Mouse (Mus musculus): ENCODE measurements at regions not wholly inside any gene's neighbourhood (a gene's known extent, or its start where the extent isn't known, plus 50 kb on each side); places are given as distances from the start of the nearest gene placed in this dataset.
"Not testable (repeated sequence)": the region's sequence is repeated elsewhere in the genome, so short reads cannot be mapped to it uniquely, and the experiment has no call there.

GRCm38 (mm10) chr8:24386462-24386861 lies 339.2 kb downstream of the Adam3 start:
- Histone ChIP-seq H3K36me3 (ENCODE audit: poor library complexity, severe bottlenecking) (no peaks in the 10 kb centered on the region), H3K27me3 (no peaks in the 10 kb centered on the region), H3K9ac (no peak overlapping the region), H3K27ac (no peak overlapping the region), H3K4me1 (peaks cover 7% of the 10 kb centered on the region; the same call in 1 of the 2 replicates), H3K9me3 (replicated peaks) (no peaks in the 10 kb centered on the region), H3K4me3 (no peak overlapping the region), H3K4me2 (no peak overlapping the region)
- peak; percentile 86 for ATAC-seq
- 3% methylated on average over 3 of the region's 3 CpGs for WGBS

DNA sequence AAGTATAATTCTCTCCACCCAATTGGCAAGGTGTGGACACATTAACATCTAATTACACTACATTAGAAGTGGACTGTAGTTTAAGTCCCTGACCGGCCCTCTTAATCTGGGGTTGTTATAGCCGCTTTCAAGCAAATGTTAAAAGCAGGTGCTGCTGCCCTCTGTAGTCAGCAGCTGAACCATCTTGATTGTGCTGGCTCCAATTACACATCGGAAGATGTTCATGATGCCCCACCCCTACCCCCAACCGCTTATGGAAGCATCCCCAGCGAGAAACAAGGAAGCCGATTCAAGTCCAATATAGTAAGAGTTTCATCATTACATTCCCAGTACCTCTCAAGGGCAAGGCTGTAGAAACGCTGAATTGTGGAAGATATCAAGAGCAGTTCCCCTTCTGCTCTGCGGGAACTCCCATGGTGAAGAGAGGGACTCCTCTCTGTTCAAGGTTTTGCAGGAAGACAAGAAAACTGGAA lies 341.7 kb downstream of the Adam3 start:
- WGBS, result 75% methylated on average over 8 of the region's 8 CpGs
- no peak overlapping the region for H3K4me3 ChIP-seq
- H3K4me1 ChIP-seq, result peaks cover 7% of the 10 kb centered on the region; the same call in 1 of the 2 replicates
- no peaks in the 10 kb centered on the region for H3K36me3 ChIP-seq (ENCODE audit: poor library complexity, severe bottlenecking)
- ATAC-seq, result no peak
- H3K9me3 ChIP-seq (replicated peaks), result peaks cover 4% of the 10 kb centered on the region; the same call in 1 of the 2 replicates
- no peak overlapping the region for H3K4me2 ChIP-seq
- H3K27ac ChIP-seq, result no peak overlapping the region
- no peak overlapping the region for H3K9ac ChIP-seq
- no peaks in the 10 kb centered on the region for H3K27me3 ChIP-seq

DNA sequence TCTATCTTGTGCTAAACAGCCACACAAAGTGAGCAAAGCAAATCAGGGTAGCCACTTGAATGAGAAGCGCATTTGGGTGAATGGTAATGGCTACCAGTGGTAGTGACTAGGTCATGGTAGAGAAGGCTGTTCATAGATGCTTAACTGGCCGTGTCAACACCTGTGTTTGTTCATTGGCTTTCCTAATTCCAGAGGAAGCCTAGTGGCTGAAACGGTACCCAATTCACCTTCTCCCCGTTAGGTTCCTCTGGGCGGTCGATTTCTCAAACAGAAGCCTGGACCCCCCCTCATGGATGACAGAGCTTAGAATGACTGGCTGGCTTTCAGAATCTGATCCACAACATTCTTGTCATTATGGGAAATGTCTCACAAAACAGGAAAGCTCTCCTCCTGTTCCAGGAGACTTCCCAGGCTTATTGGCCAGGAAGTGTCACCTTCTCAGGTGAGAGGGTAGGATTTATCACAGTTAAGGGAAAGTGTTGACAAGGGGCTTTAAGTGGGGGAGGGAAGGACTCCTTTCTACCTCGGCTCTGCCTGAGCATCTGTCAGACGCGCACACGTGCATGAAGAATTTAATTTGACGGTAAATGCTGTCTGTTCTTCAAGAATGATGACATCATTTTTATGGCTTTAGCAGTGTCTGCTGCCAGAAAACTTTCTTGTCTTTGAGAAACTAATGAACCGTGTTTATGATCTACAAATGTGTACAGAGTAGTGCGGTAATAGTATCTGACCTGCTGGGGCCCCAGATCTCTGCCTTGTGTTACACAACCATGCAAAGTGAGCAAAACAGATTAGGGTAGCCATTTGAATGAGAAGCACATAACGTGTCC lies 342.3 kb downstream of the Adam3 start:
- Histone ChIP-seq H3K4me2 (no peak overlapping the region), H3K27ac (no peak overlapping the region), H3K27me3 (no peaks in the 10 kb centered on the region), H3K9ac (no peak overlapping the region), H3K36me3 (ENCODE audit: poor library complexity, severe bottlenecking) (no peaks in the 10 kb centered on the region), H3K4me3 (no peak overlapping the region), H3K4me1 (peaks cover 7% of the 10 kb centered on the region; the same call in 1 of the 2 replicates), H3K9me3 (replicated peaks) (peaks cover 4% of the 10 kb centered on the region; the same call in 1 of the 2 replicates)
- 65% methylated on average over 14 of the region's 14 CpGs for WGBS
- 0 out of 2 replicates have a peak, but pooled peaks have one; percentile 51 for ATAC-seq

GRCm38 (mm10) chr8:24381666-24382253 lies 343.9 kb downstream of the Adam3 start:
- no peaks in the 10 kb centered on the region for H3K27me3 ChIP-seq
- H3K4me2 ChIP-seq, result no peak overlapping the region
- no peak overlapping the region for H3K9ac ChIP-seq
- H3K27ac ChIP-seq, result no peak overlapping the region
- H3K4me3 ChIP-seq, result no peak overlapping the region
- H3K36me3 ChIP-seq (ENCODE audit: poor library complexity, severe bottlenecking), result no peaks in the 10 kb centered on the region
- H3K4me1 ChIP-seq, result peaks cover 7% of the 10 kb centered on the region; the same call in 1 of the 2 replicates
- WGBS, result 88% methylated on average over 3 of the region's 3 CpGs
- peaks cover 4% of the 10 kb centered on the region; the same call in 1 of the 2 replicates for H3K9me3 ChIP-seq (replicated peaks)
- no peak for ATAC-seq

DNA sequence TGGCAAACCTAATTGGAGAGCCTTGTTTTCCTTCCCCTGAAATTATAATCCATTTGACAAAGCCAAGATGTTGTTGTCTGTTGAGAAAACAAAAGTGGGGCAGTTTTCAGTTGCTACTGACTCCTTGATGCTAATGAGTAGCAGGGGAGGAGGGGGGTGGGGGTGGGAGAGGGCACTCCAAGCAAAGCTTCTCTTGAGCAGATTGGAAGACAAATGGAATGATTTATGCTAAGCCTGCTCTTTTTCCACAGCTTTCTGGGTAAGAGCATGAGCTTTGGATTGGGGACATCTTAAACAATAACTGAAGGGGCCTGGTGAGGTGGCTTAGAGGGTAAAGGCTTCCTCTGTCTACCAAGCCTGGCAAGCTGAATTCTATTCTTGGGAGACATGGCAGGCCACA lies 347.6 kb downstream of the Adam3 start:
- H3K9me3 ChIP-seq (replicated peaks), result peaks cover 4% of the 10 kb centered on the region; the same call in 1 of the 2 replicates
- H3K27me3 ChIP-seq, result no peaks in the 10 kb centered on the region
- H3K27ac ChIP-seq, result no peak overlapping the region
- ATAC-seq, result no peak
- H3K9ac ChIP-seq, result no peak overlapping the region
- H3K36me3 ChIP-seq (ENCODE audit: poor library complexity, severe bottlenecking), result no peaks in the 10 kb centered on the region
- H3K4me2 ChIP-seq, result no peak overlapping the region
- H3K4me1 ChIP-seq, result 0 out of 2 replicates have a peak, but pooled peaks cover 1% of the 10 kb centered on the region
- no peak overlapping the region for H3K4me3 ChIP-seq

DNA sequence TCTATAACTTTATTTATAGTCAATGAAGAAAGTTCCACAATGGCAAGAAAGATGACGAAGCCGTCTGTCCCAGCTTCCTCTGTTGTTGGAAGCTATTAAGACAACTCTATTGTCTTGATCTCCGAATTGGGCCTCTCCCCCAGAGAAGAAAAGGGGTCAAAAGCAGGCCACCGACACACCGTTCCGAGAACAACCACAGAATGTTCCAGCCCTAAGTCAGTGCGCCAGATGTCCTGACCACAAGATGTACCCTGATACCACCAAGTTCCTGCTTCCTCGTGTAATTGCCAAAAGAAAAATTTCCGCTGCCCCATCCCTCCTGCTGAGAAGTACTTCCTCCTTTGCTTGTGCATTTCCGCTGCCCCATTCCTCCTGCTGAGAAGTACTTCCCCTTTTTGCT lies 348.8 kb downstream of the Adam3 start:
- H3K9ac ChIP-seq; H3K4me2 ChIP-seq; H3K27ac ChIP-seq; H3K4me3 ChIP-seq; H3K27me3 ChIP-seq; H3K36me3 ChIP-seq (ENCODE audit: poor library complexity, severe bottlenecking); ATAC-seq; H3K9me3 ChIP-seq (replicated peaks); H3K4me1 ChIP-seq: not testable (repeated sequence)
- WGBS, result 89% methylated on average over 10 of the region's 10 CpGs

- ATAC-seq, result no peak
- Histone ChIP-seq H3K27ac (no peak overlapping the region), H3K4me3 (no peak overlapping the region), H3K4me2 (no peak overlapping the region), H3K9me3 (replicated peaks) (no peaks in the 10 kb centered on the region), H3K9ac (no peak overlapping the region), H3K27me3 (no peaks in the 10 kb centered on the region), H3K36me3 (ENCODE audit: poor library complexity, severe bottlenecking) (no peaks in the 10 kb centered on the region), H3K4me1 (no peaks in the 10 kb centered on the region)
- WGBS, result 88% methylated on average over 1 of the region's 1 CpGs
These were observed 351.1 kb downstream of the Adam3 start for GRCm38 (mm10) chr8:24374503-24374902.

DNA sequence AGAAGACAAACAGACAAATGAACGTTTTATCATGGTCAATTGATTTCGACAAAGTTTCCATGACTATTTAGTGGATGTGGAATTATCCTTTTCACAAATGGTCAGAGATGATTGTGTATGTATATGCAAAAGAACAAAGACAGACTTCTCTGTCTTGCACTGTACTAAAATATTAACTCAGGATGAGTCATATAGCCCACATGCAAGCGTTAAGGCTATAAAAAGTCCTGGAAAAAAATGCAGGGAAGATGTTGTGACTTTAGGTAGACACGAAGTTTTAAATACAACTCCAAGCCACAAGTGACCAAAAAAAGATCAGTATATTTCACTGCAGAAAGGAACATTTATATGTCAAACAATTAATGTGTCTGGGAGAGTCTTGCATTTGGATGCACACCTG lies 353.6 kb downstream of the Adam3 start:
- 88% methylated on average over 4 of the region's 4 CpGs for WGBS
- H3K4me1 ChIP-seq, result no peaks in the 10 kb centered on the region
- no peak overlapping the region for H3K4me3 ChIP-seq
- H3K9ac ChIP-seq, result no peak overlapping the region
- no peaks in the 10 kb centered on the region for H3K27me3 ChIP-seq
- no peak overlapping the region for H3K27ac ChIP-seq
- H3K4me2 ChIP-seq, result no peak overlapping the region
- no peaks in the 10 kb centered on the region for H3K9me3 ChIP-seq (replicated peaks)
- ATAC-seq, result no peak
- no peaks in the 10 kb centered on the region for H3K36me3 ChIP-seq (ENCODE audit: poor library complexity, severe bottlenecking)

GRCm38 (mm10) chr8:24366000-24366399 lies 359.7 kb downstream of the Adam3 start:
- no peak overlapping the region for H3K4me2 ChIP-seq
- no peak overlapping the region for H3K9ac ChIP-seq
- no peaks in the 10 kb centered on the region for H3K4me1 ChIP-seq
- H3K27me3 ChIP-seq, result no peaks in the 10 kb centered on the region
- no peak overlapping the region for H3K4me3 ChIP-seq
- ATAC-seq, result no peak
- H3K27ac ChIP-seq, result no peak overlapping the region
- no peaks in the 10 kb centered on the region for H3K36me3 ChIP-seq (ENCODE audit: poor library complexity, severe bottlenecking)
- H3K9me3 ChIP-seq (replicated peaks), result no peaks in the 10 kb centered on the region

DNA sequence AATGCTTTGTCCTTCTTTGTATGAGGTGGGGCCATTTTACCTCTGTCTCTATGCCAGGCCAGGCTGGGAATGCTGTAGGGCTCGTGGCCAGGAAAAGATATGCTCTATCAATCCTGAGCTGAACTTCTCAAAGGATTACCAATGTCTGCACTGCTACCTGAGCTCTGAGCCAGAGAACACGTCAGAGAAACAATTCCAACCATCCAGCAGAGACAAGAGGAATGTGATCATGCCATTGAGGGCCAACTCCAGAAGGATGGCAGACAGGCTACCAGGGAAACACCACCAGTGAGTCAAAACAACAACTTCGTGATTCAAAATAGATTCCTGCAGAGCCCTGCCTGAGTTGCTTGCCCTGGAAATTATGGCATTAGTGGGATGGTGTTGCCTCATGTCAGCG lies 361.0 kb downstream of the Adam3 start:
- no peak for ATAC-seq
- H3K27ac ChIP-seq, result no peak overlapping the region
- no peaks in the 10 kb centered on the region for H3K9me3 ChIP-seq (replicated peaks)
- no peak overlapping the region for H3K9ac ChIP-seq
- no peaks in the 10 kb centered on the region for H3K4me1 ChIP-seq
- H3K27me3 ChIP-seq, result no peaks in the 10 kb centered on the region
- no peak overlapping the region for H3K4me3 ChIP-seq
- no peaks in the 10 kb centered on the region for H3K36me3 ChIP-seq (ENCODE audit: poor library complexity, severe bottlenecking)
- no peak overlapping the region for H3K4me2 ChIP-seq
- 80% methylated on average over 4 of the region's 4 CpGs for WGBS

DNA sequence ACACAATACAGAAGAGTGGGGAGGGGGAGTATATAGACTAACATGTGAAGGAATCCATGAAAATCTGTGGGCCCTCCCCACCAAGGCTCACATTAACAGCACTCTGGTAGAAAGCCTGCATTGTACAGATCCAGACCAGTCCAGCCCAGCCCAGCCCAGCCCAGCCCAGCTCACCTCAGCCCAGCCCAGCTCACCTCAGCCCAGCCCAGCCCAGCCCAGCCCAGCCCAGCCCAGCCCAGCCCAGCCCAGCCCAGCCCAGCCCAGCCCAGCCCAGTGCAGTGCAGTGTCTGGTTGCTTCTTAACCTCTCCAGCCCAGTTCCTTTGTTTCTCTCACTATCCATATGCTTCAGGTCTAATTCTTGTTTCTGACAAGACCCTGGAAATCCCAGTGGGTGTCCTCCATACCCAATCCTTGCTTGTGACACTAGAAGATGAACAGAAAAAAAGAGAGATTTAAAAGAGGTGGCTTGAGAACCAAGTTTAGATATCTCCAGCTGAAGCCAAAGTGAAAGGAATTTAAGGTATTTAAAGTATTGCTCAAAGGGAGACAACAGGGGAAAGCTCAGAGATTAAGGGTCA lies 366.5 kb downstream of the Adam3 start:
- ATAC-seq, result no peak
- Histone ChIP-seq H3K9me3 (replicated peaks) (no peaks in the 10 kb centered on the region), H3K27me3 (no peaks in the 10 kb centered on the region), H3K9ac (no peak overlapping the region), H3K4me2 (no peak overlapping the region), H3K27ac (no peak overlapping the region), H3K36me3 (ENCODE audit: poor library complexity, severe bottlenecking) (no peaks in the 10 kb centered on the region), H3K4me1 (no peaks in the 10 kb centered on the region), H3K4me3 (no peak overlapping the region)

DNA sequence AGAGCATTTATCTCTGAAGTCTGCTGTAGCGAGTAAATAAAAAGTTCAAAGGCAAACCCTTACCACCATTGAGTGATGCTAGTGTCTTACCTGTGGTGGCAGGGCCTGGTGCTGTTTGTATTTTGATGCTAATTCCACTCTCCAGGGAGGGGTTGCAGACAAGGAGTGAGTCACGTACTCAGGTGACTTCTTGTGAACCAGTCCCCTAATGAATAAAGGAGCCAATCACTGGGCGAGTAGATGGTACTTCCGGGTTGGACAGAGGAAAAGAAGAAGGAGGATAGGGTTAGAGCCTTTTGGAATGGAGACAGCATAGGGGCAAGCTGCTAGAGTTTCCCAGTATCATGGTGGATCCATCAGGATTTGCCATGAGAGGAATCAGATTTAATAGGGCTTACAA lies 370.5 kb downstream of the Adam3 start:
- Histone ChIP-seq H3K9ac (no peak overlapping the region), H3K4me2 (no peak overlapping the region), H3K4me3 (no peak overlapping the region), H3K27me3 (no peaks in the 10 kb centered on the region), H3K27ac (no peak overlapping the region), H3K9me3 (replicated peaks) (no peaks in the 10 kb centered on the region), H3K4me1 (no peaks in the 10 kb centered on the region), H3K36me3 (ENCODE audit: poor library complexity, severe bottlenecking) (no peaks in the 10 kb centered on the region)
- ATAC-seq, result no peak
- 83% methylated on average over 4 of the region's 4 CpGs for WGBS

Data from forebrain, embryonic 13.5 days (tissue).